Mouse (Mus musculus) neural tube, embryonic 15.5 days (tissue): ENCODE results near the gene Flt4. TPM values are rescaled to one million over a fixed set of nuclear protein-coding genes. Genes with fewer than 3 reads are reported as not detected.

Experiments used
- ATAC-seq: fragments of 200-750 bp; cut with Nextera tagmentation; 2 replicates; pipeline ENCODE4 v1.8.0; 2017; ENCODE audit warnings: mild to moderate bottlenecking, moderate TSS enrichment, moderate library complexity; ENCODE audit not compliant: low FRiP score
- H3K27ac ChIP-seq: fragments of 300-500 bp; sonication (generic); replicated peaks from 2 replicates; pipeline ENCODE4 v1.5.1; 2015; ENCODE audit warnings: mild to moderate bottlenecking, inconsistent platforms
- H3K27me3 ChIP-seq: fragments of 300-500 bp; sonication (generic); replicated peaks from 2 replicates; pipeline ENCODE4 v1.6.1; 2015; ENCODE audit warnings: inconsistent platforms
- H3K36me3 ChIP-seq: fragments of 300-500 bp; sonication (generic); 2 replicates; pipeline ENCODE4 v1.6.1; 2015; ENCODE audit warnings: inconsistent platforms
- H3K4me1 ChIP-seq: fragments of 300-500 bp; sonication (generic); 2 replicates; pipeline ENCODE4 v1.6.1; 2015; ENCODE audit warnings: inconsistent platforms
- H3K4me2 ChIP-seq: fragments of 300-500 bp; sonication (generic); 2 replicates; pipeline ENCODE4 v1.6.1; 2015; ENCODE audit warnings: inconsistent platforms, mild to moderate bottlenecking, moderate library complexity
- H3K4me3 ChIP-seq: fragments of 300-500 bp; sonication (generic); replicated peaks from 2 replicates; pipeline ENCODE4 v1.5.1; 2015; ENCODE audit warnings: mild to moderate bottlenecking, inconsistent platforms
- H3K9ac ChIP-seq: fragments of 300-500 bp; sonication (generic); replicated peaks from 2 replicates; pipeline ENCODE4 v1.6.1; 2015; ENCODE audit warnings: mild to moderate bottlenecking, inconsistent platforms
- H3K9me3 ChIP-seq: fragments of 300-500 bp; sonication (generic); replicated peaks from 2 replicates; pipeline ENCODE4 v1.6.1; 2016; ENCODE audit warnings: inconsistent platforms
- WGBS: fragments of 180-500 bp; shearing (Covaris S2); methylation state at CpG from one replicate; pipeline ENCODE4 v1.1.7; 2015; ENCODE audit warnings: mixed read lengths; 5-methylcytosine and 5-hydroxymethylcytosine counted together
- polyA plus RNA-seq: library from polyadenylated mRNA; unstranded; fragments of >200 nt; fragmentation: Nextera tagmentation; extraction: Ambion mirVana; gene quantifications from 2 replicates; pipeline ENCODE4 v1.2.1, GENCODE M21; 2015

The Flt4 gene
- polyA plus RNA-seq, 1 experiment from 2014 or later, result 1.7 TPM

DNA sequence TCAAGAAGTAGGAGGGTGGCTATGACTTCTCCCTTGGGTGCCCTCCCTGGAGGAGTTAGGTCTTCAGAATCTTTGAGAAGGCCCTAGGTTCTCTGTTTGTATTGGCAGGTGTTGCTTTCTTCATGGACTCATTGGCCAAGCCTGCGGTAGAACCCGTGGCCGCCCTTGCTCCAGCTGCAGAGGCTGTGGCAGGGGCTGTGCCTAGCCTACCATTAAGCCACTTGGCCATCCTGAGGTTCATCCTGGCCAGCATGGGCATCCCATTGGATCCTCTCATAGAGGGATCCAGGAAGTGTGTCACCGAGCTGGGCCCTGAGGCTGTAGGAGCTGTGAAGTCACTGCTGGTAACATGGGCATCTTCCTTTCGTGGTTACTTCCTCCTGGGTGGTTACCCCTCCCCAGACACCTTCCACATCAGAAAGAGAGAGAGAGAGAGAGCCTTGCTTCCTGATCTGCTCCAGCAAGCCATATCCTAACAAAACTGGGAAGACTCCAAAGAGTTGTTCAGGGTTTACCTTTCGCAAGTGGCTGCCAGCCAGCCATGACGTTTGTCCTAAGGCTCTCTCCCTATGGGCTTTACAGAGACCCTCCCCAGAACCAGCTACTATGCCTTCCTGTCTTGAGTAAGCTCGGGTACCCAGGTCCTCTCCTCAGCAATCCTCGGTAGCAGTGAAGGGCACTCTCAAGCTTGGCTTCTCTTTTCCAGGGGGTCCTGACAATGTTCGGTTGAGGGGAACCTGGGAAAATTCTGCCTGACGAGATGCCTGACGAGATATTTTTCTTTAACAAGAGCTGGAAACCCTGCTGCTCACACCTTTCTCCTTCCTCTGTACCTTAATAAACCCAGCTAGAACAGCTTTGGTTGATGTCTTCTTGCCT lies 55.4 kb downstream of the Flt4 start:
- H3K4me1 ChIP-seq, result no peaks in the 10 kb centered on the region
- no peak for ATAC-seq
- H3K9me3 ChIP-seq, result no peaks in the 10 kb centered on the region
- no peak overlapping the region for H3K4me3 ChIP-seq
- 79% methylated on average over 12 of the region's 12 CpGs for WGBS
- H3K27ac ChIP-seq, result no peak overlapping the region
- no peak overlapping the region for H3K4me2 ChIP-seq
- 0 out of 2 replicates have a peak, but pooled peaks cover 3% of the 10 kb centered on the region for H3K36me3 ChIP-seq
- H3K9ac ChIP-seq, result no peak overlapping the region
- no peaks in the 10 kb centered on the region for H3K27me3 ChIP-seq

- Histone ChIP-seq H3K36me3 (0 out of 2 replicates have a peak, but pooled peaks cover 9% of the 10 kb centered on the region), H3K27ac (no peak overlapping the region), H3K9me3 (no peaks in the 10 kb centered on the region), H3K4me1 (no peaks in the 10 kb centered on the region), H3K4me3 (no peak overlapping the region), H3K4me2 (no peak overlapping the region), H3K27me3 (no peaks in the 10 kb centered on the region), H3K9ac (no peak overlapping the region)
- ATAC-seq, result 0 out of 2 replicates have a peak, but pooled peaks have one; percentile 41
- WGBS, result 83% methylated on average over 4 of the region's 4 CpGs
Measured at GRCm38 (mm10) chr11:49665462-49665861, 56.4 kb downstream of the Flt4 start.

GRCm38 (mm10) chr11:49673433-49673832 lies 64.4 kb downstream of the Flt4 start:
- WGBS, result 75% methylated on average over 3 of the region's 3 CpGs
- Histone ChIP-seq H3K27ac (no peak overlapping the region), H3K9me3 (no peaks in the 10 kb centered on the region), H3K4me3 (no peak overlapping the region), H3K9ac (no peak overlapping the region), H3K4me2 (no peak overlapping the region), H3K27me3 (no peaks in the 10 kb centered on the region), H3K36me3 (peaks cover 43% of the 10 kb centered on the region), H3K4me1 (no peaks in the 10 kb centered on the region)
- ATAC-seq, result no peak

GRCm38 (mm10) chr11:49684237-49684973 lies 75.3 kb downstream of the Flt4 start:
- no peak overlapping the region for H3K9ac ChIP-seq
- H3K36me3 ChIP-seq, result peaks cover 53% of the 10 kb centered on the region
- no peak overlapping the region for H3K4me2 ChIP-seq
- 96% methylated on average over 12 of the region's 12 CpGs for WGBS
- no peaks in the 10 kb centered on the region for H3K27me3 ChIP-seq
- H3K4me3 ChIP-seq, result no peak overlapping the region
- no peaks in the 10 kb centered on the region for H3K9me3 ChIP-seq
- ATAC-seq, result no peak
- no peak overlapping the region for H3K27ac ChIP-seq
- no peaks in the 10 kb centered on the region for H3K4me1 ChIP-seq

DNA sequence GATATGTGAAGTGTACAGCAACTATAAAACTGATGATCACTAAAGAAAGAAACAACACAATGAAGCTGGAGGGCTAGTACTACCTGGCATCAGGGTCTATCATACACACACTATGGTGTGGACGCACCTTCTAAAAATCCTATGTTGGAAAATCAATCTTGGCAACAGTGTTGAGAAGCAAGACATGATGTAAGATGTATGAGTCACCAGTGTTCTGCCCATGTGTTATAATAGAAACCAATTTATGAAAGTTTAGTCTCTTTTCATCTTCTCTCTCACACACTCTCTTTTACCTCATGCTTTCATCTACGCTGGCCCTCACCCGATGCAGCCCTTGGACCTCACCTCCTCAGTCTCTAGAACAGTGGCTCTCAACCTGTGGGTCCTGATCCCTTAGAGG lies 86.0 kb downstream of the Flt4 start:
- Histone ChIP-seq H3K36me3 (peaks cover 19% of the 10 kb centered on the region; the same call in 1 of the 2 replicates), H3K9me3 (no peaks in the 10 kb centered on the region), H3K4me2 (no peak overlapping the region), H3K4me1 (peaks cover 7% of the 10 kb centered on the region; the same call in 1 of the 2 replicates), H3K9ac (no peak overlapping the region), H3K4me3 (no peak overlapping the region), H3K27me3 (no peaks in the 10 kb centered on the region), H3K27ac (no peak overlapping the region)
- ATAC-seq, result peak; percentile 38; the same call in 1 of the 2 replicates
- WGBS, result 91% methylated on average over 3 of the region's 3 CpGs

GRCm38 (mm10) chr11:49695695-49696094 lies 86.6 kb downstream of the Flt4 start:
- peaks cover 19% of the 10 kb centered on the region; the same call in 1 of the 2 replicates for H3K36me3 ChIP-seq
- WGBS, result 73% methylated on average over 2 of the region's 2 CpGs

DNA sequence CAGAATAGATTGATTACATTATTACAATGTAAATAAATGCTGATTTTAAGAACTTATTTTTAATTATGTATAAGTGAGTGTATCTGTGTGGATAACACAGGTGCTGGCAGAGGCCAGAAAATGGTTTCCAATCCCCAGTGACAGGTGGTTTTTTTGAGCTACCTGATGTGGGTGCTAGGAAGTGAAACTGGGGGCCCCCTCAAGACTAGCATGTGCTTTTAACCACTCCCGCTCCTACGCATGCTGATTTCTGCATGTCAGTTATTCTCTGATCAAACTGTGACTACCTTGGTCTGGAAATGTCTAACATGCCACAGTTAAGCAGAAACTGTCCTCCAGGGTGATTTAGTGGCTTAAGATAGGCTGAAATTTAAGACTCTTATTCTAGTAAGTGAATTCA lies 87.4 kb downstream of the Flt4 start:
- Histone ChIP-seq H3K9ac (no peak overlapping the region), H3K4me2 (no peak overlapping the region), H3K9me3 (no peaks in the 10 kb centered on the region), H3K36me3 (peaks cover 24% of the 10 kb centered on the region), H3K4me3 (no peak overlapping the region), H3K27ac (no peak overlapping the region), H3K27me3 (no peaks in the 10 kb centered on the region), H3K4me1 (peaks cover 4% of the 10 kb centered on the region; the same call in 1 of the 2 replicates)
- WGBS, result 88% methylated on average over 2 of the region's 2 CpGs
- ATAC-seq, result no peak

More at GRCm38 (mm10) chr11:49695695-49696094, 86.6 kb downstream of the Flt4 start:
- Histone ChIP-seq H3K9ac (no peak overlapping the region), H3K4me3 (no peak overlapping the region), H3K9me3 (no peaks in the 10 kb centered on the region), H3K27me3 (no peaks in the 10 kb centered on the region), H3K4me1 (peaks cover 5% of the 10 kb centered on the region; the same call in 1 of the 2 replicates), H3K4me2 (no peak overlapping the region), H3K27ac (no peak overlapping the region)
- ATAC-seq, result no peak

GRCm38 (mm10) chr11:49697779-49698178 lies 88.7 kb downstream of the Flt4 start:
- no peak overlapping the region for H3K4me3 ChIP-seq
- no peak overlapping the region for H3K9ac ChIP-seq
- H3K4me1 ChIP-seq, result peaks cover 4% of the 10 kb centered on the region; the same call in 1 of the 2 replicates
- H3K9me3 ChIP-seq, result no peaks in the 10 kb centered on the region
- no peak overlapping the region for H3K4me2 ChIP-seq
- no peak overlapping the region for H3K27ac ChIP-seq
- no peak for ATAC-seq
- WGBS, result 98% methylated on average over 5 of the region's 5 CpGs
- H3K27me3 ChIP-seq, result no peaks in the 10 kb centered on the region
- peaks cover 29% of the 10 kb centered on the region for H3K36me3 ChIP-seq

DNA sequence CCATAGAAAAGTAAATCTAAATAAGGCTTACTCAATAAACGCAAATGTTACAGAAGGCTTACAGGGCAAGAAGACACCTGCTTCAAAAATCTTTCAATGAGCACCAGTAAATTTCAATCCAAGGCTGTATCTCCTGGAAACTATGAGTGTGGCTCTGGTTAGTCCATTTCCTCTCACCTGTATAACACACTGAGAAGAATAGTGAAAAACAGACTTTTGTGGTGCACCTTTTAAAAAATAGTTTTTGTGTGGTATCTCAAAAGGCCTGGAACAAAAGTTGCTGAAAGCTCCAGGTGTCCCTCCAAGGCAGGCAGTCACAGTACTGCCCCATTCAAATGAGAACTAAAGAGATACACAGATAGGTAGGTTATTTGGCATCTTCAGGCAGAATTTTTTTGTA lies 90.0 kb downstream of the Flt4 start:
- no peaks in the 10 kb centered on the region for H3K9me3 ChIP-seq
- no peak overlapping the region for H3K9ac ChIP-seq
- H3K36me3 ChIP-seq, result peaks cover 29% of the 10 kb centered on the region
- H3K27ac ChIP-seq, result no peak overlapping the region
- no peak overlapping the region for H3K4me3 ChIP-seq
- no peak for ATAC-seq
- H3K27me3 ChIP-seq, result no peaks in the 10 kb centered on the region
- H3K4me2 ChIP-seq, result no peak overlapping the region
- WGBS, result 97% methylated on average over 1 of the region's 1 CpGs
- peaks cover 4% of the 10 kb centered on the region; the same call in 1 of the 2 replicates for H3K4me1 ChIP-seq

DNA sequence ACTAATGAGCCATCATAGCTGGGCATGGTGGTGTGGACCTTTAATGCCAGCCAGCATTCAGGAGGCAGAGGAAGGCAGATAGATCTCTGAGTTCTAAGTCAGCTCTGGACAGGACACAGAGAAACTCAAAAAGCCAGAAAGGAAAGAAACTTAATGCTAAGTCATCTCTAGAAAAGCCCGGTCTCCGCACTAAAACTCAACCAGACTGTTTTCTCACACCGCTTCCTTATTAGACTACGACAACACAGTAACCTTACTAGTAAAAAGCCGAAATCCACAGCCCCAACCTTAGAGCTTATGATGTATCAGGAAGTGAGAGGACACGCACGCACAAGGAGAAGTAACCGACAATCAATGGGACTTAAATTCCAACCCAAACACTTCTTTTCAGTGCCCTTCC lies 93.0 kb downstream of the Flt4 start:
- H3K36me3 ChIP-seq, result peaks cover 33% of the 10 kb centered on the region
- ATAC-seq, result no peak

More for the DNA sequence above, 93.0 kb downstream of the Flt4 start:
- H3K4me3 ChIP-seq, result no peak overlapping the region
- no peak overlapping the region for H3K9ac ChIP-seq
- 93% methylated on average over 8 of the region's 8 CpGs for WGBS
- no peaks in the 10 kb centered on the region for H3K27me3 ChIP-seq
- no peak overlapping the region for H3K4me2 ChIP-seq
- H3K9me3 ChIP-seq, result no peaks in the 10 kb centered on the region
- H3K27ac ChIP-seq, result no peak overlapping the region
- H3K4me1 ChIP-seq, result no peaks in the 10 kb centered on the region
